Mouse (Mus musculus) CD4-positive, CD25-positive, alpha-beta regulatory T cell, adult 4 months (primary cell): ENCODE data around the gene Ncoa3. TPM values are rescaled to one million over a fixed set of nuclear protein-coding genes. Genes with fewer than 3 reads are reported as not detected.

Experiments used
- ATAC-seq: one replicate; pipeline ENCODE4 v1.8.0; 2017
- polyA plus RNA-seq, 2 experiments: library from polyadenylated mRNA; unstranded; fragments of 100-300 nt; shearing (Covaris generic); gene quantifications; one replicate each; pipeline ENCODE4 v1.2.1; 2017

The Ncoa3 gene
- polyA plus RNA-seq, 2 experiments from 2014 or later, result 78.6 to 87.5 TPM

- ATAC-seq, result no peak
Observed at GRCm38 (mm10) chr2:166106631-166107030, 114.2 kb downstream of the Ncoa3 start.

GRCm38 (mm10) chr2:166107911-166108310 is 115.5 kb downstream of the Ncoa3 start:
- ATAC-seq, result no peak

- ATAC-seq, result no peak
Observed at GRCm38 (mm10) chr2:166108326-166108725, 115.9 kb downstream of the Ncoa3 start.

- ATAC-seq, result no peak
Observed at GRCm38 (mm10) chr2:166110764-166111163, 118.3 kb downstream of the Ncoa3 start.

GRCm38 (mm10) chr2:166111238-166111637 is 118.8 kb downstream of the Ncoa3 start:
- ATAC-seq, result no peak

GRCm38 (mm10) chr2:166111831-166112250 is 119.4 kb downstream of the Ncoa3 start:
- no peak for ATAC-seq

- no peak for ATAC-seq
Observed at GRCm38 (mm10) chr2:166112986-166113385, 120.5 kb downstream of the Ncoa3 start.

GRCm38 (mm10) chr2:166115571-166116277 is 123.3 kb downstream of the Ncoa3 start:
- ATAC-seq, result no peak

- ATAC-seq, result no peak
Observed at GRCm38 (mm10) chr2:166116278-166116608, 123.8 kb downstream of the Ncoa3 start.

- ATAC-seq, result no peak
Observed at GRCm38 (mm10) chr2:166116704-166117103, 124.3 kb downstream of the Ncoa3 start.

GRCm38 (mm10) chr2:166119992-166120391 is 127.6 kb downstream of the Ncoa3 start:
- no peak for ATAC-seq

- no peak for ATAC-seq
Observed at GRCm38 (mm10) chr2:166121681-166122355, 129.4 kb downstream of the Ncoa3 start.

- ATAC-seq, result no peak
Observed at GRCm38 (mm10) chr2:166122781-166123180, 130.3 kb downstream of the Ncoa3 start.

Other genes starting within 250 kb of the Ncoa3 start
- 10 to 100 TPM; 66.6 to 75.4 TPM for gene Zmynd8, start 93.6 kb upstream of the Ncoa3 start, polyA plus RNA-seq
- 1 to 10 TPM; 2.5 to 5.6 TPM for gene Sulf2, start 163.0 kb downstream of the Ncoa3 start, polyA plus RNA-seq